Comparison of ENCODE assay signal across 8 mouse cellular contexts in the genomic region with DNA sequence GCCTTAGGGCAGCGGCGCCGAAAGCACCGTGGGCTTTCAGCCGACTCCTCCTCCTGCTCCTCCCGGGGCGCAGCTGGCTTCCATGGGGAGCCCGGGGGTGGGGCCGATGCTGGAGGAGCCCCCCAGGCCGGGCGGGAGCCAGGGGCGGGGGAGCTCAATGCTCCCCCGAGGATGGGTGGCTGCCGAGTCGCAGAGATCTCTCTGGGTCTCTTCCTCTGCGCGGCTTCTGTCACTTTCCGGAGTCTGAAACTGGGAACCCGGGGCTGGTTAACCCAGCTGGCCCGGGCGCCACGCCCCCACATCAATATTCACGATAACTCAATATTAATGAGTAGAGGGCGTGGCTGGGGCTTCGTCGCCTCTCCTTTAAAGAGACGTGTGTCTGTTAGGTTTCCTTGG. TPM values are rescaled to one million over a fixed set of nuclear protein-coding genes. Genes with fewer than 3 reads are reported as not detected.
DNase-seq lines count a peak whose midpoint lies in the region; ATAC-seq and TF ChIP-seq lines count a peak whose summit lies in the region.

A gene (minus strand): TSS at position 229 of the 399 bp plus-strand sequence.

- no peak for TF ChIP-seq CTCF in intestine, postnatal 0 days (IDR thresholded peaks at IDR 0.05; ENCODE audit: low read depth)
- TF ChIP-seq CTCF in liver, adult 2 months (IDR thresholded peaks at IDR 0.05; ENCODE audit: low read depth, low read length), result no peak

- no peaks in the 10 kb centered on the region for H3K36me3 ChIP-seq in intestine, postnatal 0 days (ENCODE audit: control insufficient read depth, insufficient read depth)
- H3K36me3 ChIP-seq in liver, adult 2 months (ENCODE audit: control insufficient read depth, insufficient read depth, low read length), result no peaks in the 10 kb centered on the region
- H3K36me3 ChIP-seq in myocyte (ENCODE audit: control insufficient read depth, insufficient read depth), result no peaks in the 10 kb centered on the region

- peak within 1 kb of the TSS; percentile 72 for H3K4me3 ChIP-seq in intestine, postnatal 0 days (ENCODE audit: low read depth, low read length)
- H3K4me3 ChIP-seq in liver, adult 2 months (ENCODE audit: insufficient read depth, low read depth, low read length), result peak within 1 kb of the TSS; percentile 79
- H3K4me3 ChIP-seq in myocyte, result peak within 1 kb of the TSS; percentile 84

- H3K4me2 ChIP-seq in intestine, postnatal 0 days (replicated peaks; ENCODE audit: low read depth), result peak within 1 kb of the TSS; percentile 98
- peak within 1 kb of the TSS; percentile 98 for H3K4me2 ChIP-seq in myocyte (ENCODE audit: low read depth)

- no peaks in the 10 kb centered on the region; the same call in none of the 2 replicates for H3K4me1 ChIP-seq in intestine, postnatal 0 days (replicated peaks; ENCODE audit: control insufficient read depth, insufficient read depth, low read length)
- peaks cover 7% of the 10 kb centered on the region; the same call in 1 of the 2 replicates for H3K4me1 ChIP-seq in liver, adult 2 months (ENCODE audit: control insufficient read depth, insufficient read depth, low read length)

- under 1% methylated on average over 27 of the region's 27 CpGs for WGBS in intestine, postnatal 0 days
- 2% methylated on average over 24 of the region's 27 CpGs for WGBS in liver, adult 2 months

- ATAC-seq in intestine, postnatal 0 days, result no peak

- 0 out of 2 replicates have a peak, but pooled peaks have one; percentile 24 for TF ChIP-seq POLR2A in liver, adult 2 months (IDR thresholded peaks at IDR 0.05; ENCODE audit: extremely low read depth, insufficient read depth, low read length)
- TF ChIP-seq POLR2A in myocyte (IDR thresholded peaks at IDR 0.05; ENCODE audit: insufficient read length, low read depth), result peak; percentile 48

- H3K79me2 ChIP-seq in liver, adult 2 months (ENCODE audit: control insufficient read depth, insufficient read depth, low read length), result no peaks in the 10 kb centered on the region
- H3K79me2 ChIP-seq in myocyte (ENCODE audit: control insufficient read depth, insufficient read depth), result peaks cover 47% of the 10 kb centered on the region

- DNase-seq in spleen, adult 12 weeks (ENCODE audit: low spot score), result peak; percentile 19
- DNase-seq in spleen, postnatal 4 days (ENCODE audit: low spot score in 2 of 2), result no peak
- DNase-seq in embryo, embryonic 10 days (ENCODE audit: low spot score), result peak; percentile 88
- DNase-seq in heart, adult 18-20 months, result peak; percentile 88 to 90
- peak; percentile 47 for DNase-seq in liver, adult 2 months (ENCODE audit: extremely low read depth, low read depth, low spot score)
- peak; percentile 66 to 78 for DNase-seq in urinary bladder, postnatal 4 days (ENCODE audit: low spot score in 2 of 2)

- peak within 1 kb of the TSS; percentile 50 for H3K27ac ChIP-seq in intestine, postnatal 0 days (ENCODE audit: low read depth, low read length)
- H3K27ac ChIP-seq in liver, adult 2 months (replicated peaks; ENCODE audit: insufficient read depth, low read depth, low read length), result no peak within 1 kb of the TSS

- no peaks in the 10 kb centered on the region for H3K9me3 ChIP-seq in intestine, postnatal 0 days (ENCODE audit: control insufficient read depth)

- H3K27me3 ChIP-seq in intestine, postnatal 0 days (replicated peaks; ENCODE audit: control insufficient read depth, insufficient read depth, low read length), result 0 out of 2 replicates have a peak, but pooled peaks cover 7% of the 10 kb centered on the region
- H3K27me3 ChIP-seq in liver, adult 2 months (ENCODE audit: control insufficient read depth, insufficient read depth, low read length), result no peaks in the 10 kb centered on the region
- no peaks in the 10 kb centered on the region for H3K27me3 ChIP-seq in myocyte (ENCODE audit: control insufficient read depth, insufficient read depth, insufficient read length)

- peak within 1 kb of the TSS; percentile 69 for H3ac ChIP-seq in myocyte (ENCODE audit: control insufficient read depth, insufficient read length)

- H3K9ac ChIP-seq in intestine, postnatal 0 days (ENCODE audit: low read depth, low read length), result peak within 1 kb of the TSS; percentile 70
- H3K9ac ChIP-seq in liver, adult 2 months (ENCODE audit: low read depth, low read length), result peak within 1 kb of the TSS; percentile 67

TF ChIP-seq in myocyte, 11 proteins besides CTCF, POLR2A, EP300 and RAD21:
- peak; percentile 49 for TF ChIP-seq POLR2AphosphoS2 (IDR thresholded peaks at IDR 0.05; ENCODE audit: insufficient read length, low read depth)
- TF ChIP-seq SRF (IDR thresholded peaks at IDR 0.05; ENCODE audit: control insufficient read depth, insufficient read length, low read depth), result no peak
- TF ChIP-seq TCF12 (IDR thresholded peaks at IDR 0.05; ENCODE audit: insufficient read depth, poor library complexity, severe bottlenecking), result no peak
TF ChIP-seq in myocyte: peak in this region for 1.

RNA-seq across cellular contexts. Expression of the gene that starts here (rescaled TPM):
- 1 to 10 TPM; 4.3 to 6.5 TPM for total RNA-seq in heart, adult 18-20 months (2021)
- 6.8 and 8.4 TPM in 2 replicates for polyA plus RNA-seq in intestine, postnatal 0 days (2015; fragmentation: Nextera tagmentation; extraction: Ambion mirVana)
- total RNA-seq in liver, adult 2 months (2014; rRNA removed), result 0.18 and 0.20 TPM in 2 replicates
- polyA plus RNA-seq in liver, adult 2 months (2012; rRNA removed), result 0.40 and 0.68 TPM in 2 replicates
- 97.3 TPM for polyA plus RNA-seq in myocyte (2012; fragmentation: generic; extraction: Trizol)

Comparison
In these comparisons a context has a peak if more than half of its experiments do, and no peak if none do; other contexts are left out.
1. RNA of the gene that starts here (polyA plus RNA-seq): 97.3 TPM in myocyte (single experiment); 6.8 to 8.4 TPM in intestine, postnatal 0 days and 0.40 to 0.68 TPM in liver, adult 2 months; every median in the first group is over 10 times any median in the second.
2. DNase-seq: peak in spleen, adult 12 weeks (single experiment), embryo, embryonic 10 days (single experiment), heart, adult 18-20 months (2 of 2) and urinary bladder, postnatal 4 days (2 of 2); none in spleen, postnatal 4 days (0 of 2).
3. Peak in DNase-seq, H3K4me3 ChIP-seq and H3K9ac ChIP-seq in liver, adult 2 months; RNA of the gene not detected or under 1 TPM.
4. Peak in every context shown above with its lines, with median percentiles within 50 percentile points of each other: H3K4me3 ChIP-seq.